Mouse (Mus musculus): Measurements from ENCODE around the gene Ubald2. TPM values are rescaled to one million over a fixed set of nuclear protein-coding genes. Genes with fewer than 3 reads are reported as not detected.
"Not testable (repeated sequence)": the region's sequence is repeated elsewhere in the genome, so short reads cannot be mapped to it uniquely, and the experiment has no call there.

Ubald2 gene
- 10 to 100 TPM; 30.9 to 42.6 TPM for total RNA-seq (2021)
- long read RNA-seq, experiment 1, transcript Ubald2-201 (3 exons, 1,482 nt) = major isoform, 43 of 73 reads
- long read RNA-seq, experiment 1, partial matches to known transcripts = 30 of 73 reads
- long read RNA-seq, experiment 1, other reads (novel, unspliced or antisense) = 0 of 73 reads
- long read RNA-seq, experiment 2, transcript Ubald2-201 (3 exons, 1,482 nt) = major isoform, 31 of 38 reads
- long read RNA-seq, experiment 2, partial matches to known transcripts = 0 of 38 reads
- long read RNA-seq, experiment 2, other reads (novel, unspliced or antisense) = 5 of 38 reads

DNA sequence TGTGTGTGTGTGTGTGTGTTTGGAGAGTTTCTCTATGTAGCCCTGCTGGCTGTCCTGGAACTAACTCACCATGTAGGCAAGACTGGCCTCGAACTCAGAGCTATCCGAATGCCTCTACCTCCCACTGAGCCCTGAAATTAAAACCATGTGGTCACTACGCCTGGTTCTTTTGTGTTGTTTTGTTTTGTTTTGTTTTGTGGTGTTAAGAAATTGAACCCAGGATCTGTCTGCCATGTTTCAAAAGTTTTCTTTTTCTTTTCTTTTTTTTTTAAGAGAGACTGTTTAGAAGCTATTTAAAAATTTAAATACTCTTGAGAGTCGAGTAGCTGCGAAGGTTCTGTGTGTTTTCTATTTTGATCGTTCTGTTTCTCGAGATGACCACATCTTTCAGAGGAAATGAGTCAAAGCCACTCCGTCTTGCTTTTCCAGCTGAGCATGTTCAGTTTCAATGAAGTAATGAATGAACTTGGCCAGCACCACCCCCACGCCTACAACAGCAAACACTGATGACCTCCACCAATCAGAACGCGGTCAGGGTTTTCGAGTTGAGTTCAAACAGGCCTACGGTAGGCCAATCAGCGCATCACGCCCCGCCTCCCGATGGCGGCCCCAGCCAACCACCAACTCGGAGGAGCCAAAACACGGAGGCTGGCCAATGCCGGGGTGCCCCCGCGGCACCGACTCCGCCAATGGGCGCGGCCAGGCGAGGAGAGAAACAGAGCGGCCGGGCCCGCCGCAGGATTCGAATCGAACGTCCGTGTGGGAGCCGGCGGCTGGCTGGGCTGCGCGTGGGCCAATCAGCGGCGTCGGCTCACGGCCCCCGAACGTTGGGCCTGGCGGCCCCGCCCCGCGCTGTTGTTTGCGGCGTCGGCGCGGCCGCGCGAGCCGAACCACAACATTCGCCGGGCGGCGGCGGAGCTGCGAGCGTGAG is at the start of gene Ubald2:
Ubald2 (plus strand) TSS at position 739 of the 931 bp plus-strand sequence.
- DNase-seq = peak; percentile 99 to 100

DNA sequence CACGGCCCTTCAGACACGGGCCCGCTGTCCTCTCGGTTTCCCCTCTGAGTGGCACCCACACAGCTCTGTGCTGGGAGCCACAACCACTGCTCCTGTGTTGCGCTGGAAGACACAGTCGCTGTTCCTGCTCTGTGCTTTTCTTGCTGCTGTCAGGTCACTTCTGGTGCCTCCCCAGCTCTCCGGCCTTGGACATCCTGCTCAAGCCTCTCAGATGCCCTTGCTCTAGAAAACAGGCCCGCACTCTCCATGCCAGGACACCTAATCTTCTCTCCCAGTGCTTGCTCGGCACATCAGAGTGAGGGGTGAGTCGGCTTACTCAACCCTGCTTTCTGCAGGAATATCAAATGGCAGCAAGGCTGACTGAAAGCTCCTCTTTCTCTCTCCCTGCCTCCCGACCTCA is 49.7 kb upstream of the Ubald2 start:
- DNase-seq = peak; percentile 61 to 66

DNA sequence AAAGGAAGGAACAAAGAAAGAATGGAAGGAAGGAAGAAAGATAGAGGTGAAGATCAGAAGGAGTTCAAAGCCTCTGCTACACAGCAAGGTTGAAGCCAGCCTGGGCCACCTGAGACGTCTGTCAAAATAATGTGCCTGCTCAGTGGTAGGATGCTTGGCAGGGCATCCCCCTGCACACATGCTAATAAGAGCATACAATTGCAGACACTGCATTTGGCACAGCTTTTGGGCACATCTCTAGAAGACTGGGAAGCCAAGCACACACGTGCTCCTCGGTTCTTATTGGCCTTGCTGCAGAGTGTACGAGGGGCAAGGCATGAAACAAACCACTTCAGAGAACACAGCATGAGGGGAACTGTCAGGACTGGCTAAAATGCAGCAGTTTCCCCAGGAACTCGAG is 47.9 kb upstream of the Ubald2 start:
- no peak for DNase-seq

DNA sequence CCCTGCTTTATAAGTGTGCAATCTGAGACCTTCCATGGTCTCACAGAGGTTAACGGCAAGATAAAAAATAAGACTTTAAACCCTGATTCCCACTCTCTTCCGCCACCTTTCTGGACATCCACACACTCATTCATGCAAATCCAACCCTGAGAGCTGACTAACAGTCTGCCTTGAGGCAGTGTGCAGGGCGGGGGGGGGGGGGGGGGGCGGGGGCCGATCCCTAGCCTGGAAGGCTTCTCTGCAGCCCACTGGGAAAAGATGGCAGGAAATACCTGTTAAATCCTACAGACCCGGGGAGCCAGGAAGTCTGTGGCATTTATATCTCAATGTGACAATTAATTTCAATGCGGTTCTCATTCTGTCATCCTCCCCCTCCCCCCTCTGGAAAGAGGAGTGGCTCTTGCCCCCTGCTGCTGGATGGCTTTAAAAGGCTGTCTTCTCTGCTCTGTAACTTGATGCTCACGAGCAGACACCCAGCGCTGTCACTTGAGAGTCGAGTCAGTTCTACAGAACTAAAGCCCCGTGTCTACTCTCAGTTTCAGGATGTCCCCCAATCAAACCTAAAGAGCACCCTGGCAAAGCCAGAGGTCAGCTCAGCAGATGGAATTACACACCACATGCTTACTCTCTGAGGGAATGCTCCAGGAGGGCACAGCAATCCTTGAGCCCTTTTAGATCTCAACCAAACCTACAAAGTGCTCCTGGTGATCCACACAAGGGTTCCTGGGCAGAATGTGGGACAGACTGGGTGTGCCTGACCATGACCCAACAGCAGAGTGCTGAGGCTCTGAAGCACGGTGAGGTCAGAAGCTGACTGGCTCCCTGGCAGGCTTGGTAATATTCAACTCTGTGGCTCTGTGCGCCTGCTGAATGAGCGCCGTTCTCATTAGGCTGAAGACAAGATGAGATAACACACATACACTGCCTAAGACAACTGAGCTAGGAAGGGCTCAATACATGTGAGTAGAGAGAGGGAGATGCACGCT is 46.5 kb upstream of the Ubald2 start:
- DNase-seq = peak; percentile 50 to 61

DNA sequence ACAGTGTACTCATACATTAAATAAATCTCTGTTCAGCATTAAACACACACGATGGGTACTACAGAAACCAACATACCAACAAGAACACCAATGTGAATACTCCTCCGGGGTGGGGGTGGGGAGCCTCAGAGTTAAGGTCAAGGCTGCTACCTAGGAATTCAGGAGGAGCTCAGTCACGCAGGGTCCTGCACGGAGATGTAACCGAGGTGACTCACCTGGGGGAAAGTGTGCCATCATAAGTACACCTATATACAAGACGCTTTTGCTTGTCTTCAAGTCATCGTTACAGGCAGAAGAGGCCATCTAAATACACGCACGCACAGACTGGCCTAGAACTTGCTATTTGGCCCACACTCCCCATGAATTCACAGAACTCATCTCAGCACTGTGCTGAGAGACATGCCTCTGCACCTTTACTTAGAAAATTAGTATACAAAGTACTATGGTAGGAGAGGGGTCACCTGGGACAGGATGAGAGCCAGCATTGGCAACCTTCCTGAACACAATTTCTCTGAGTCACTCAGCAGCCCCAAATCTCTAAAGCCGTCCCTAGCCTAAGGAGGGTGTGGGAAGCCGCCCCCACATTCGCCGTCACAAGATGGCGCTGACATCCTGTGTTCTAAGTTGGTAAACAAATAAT is 44.9 kb upstream of the Ubald2 start:
- DNase-seq = peak; percentile 29 to 47

DNA sequence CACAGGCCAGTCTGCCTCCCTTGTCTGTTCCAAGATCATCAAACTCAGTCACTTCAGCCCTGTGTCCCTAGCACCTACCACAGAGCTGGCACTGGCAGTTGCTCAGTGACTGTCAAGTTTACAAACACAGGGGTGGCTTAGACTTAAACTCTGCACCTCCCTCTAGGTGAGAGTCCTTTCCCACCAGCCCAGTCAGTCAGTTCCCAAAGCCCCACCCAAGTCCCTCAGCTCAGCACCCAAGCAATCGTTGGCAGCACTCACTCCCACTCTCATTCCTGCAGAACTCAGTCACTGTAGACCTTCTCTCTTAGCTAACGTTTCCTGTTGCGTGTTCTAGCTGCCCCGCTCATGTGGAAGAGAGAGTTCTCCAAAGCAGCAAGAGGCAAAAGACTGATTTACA is 39.1 kb upstream of the Ubald2 start:
- DNase-seq = no peak

DNA sequence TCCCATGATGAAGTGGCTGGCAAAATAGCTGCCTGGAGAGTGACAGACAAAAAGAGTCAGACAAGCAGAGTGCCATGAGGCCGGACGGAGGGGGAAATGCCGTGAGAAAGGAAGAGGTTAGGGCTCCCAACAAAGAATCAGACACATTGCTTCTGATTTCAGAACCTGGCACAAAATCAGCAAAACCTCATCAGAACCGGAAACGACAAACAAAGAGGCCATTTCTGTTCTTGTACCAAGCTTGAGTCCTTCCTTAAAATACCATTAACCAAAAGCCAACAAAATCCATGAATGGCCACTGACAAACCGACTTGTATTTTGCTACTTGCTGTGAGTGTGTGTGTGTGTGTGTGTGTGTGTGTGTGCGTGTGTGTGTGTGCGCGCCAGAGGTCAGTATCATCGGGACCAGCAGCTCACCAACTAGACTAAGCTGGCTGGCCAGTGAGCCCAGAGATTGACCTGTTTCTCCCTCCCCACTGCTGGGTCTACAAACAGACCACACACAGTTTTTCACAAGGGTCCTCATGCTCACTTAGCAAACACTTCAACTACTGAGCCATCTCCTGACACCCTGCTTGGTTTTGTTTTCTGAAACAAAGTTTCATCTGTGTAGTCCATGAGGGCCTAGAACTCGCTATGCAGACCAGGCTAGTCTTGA is 37.5 kb upstream of the Ubald2 start:
- DNase-seq = no peak

DNA sequence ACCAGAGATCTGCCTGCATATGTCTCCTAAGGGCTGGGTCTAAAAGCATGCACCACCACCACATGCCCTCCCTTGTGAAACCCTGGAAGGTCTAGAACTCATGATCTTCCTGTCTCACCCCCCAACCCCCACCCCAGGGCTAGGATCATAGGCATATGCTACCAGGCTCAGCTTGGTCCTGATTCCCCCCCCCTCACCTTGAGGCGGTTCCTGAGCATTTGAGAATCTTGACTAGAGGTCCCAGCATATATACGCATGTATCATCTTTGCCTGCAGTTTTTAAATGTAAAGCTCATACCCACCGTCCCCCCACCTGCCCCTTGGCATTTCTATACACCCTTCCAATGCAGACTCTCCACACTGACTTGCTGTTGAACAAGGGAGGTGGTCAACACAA is 37.0 kb upstream of the Ubald2 start:
- DNase-seq = no peak

DNA sequence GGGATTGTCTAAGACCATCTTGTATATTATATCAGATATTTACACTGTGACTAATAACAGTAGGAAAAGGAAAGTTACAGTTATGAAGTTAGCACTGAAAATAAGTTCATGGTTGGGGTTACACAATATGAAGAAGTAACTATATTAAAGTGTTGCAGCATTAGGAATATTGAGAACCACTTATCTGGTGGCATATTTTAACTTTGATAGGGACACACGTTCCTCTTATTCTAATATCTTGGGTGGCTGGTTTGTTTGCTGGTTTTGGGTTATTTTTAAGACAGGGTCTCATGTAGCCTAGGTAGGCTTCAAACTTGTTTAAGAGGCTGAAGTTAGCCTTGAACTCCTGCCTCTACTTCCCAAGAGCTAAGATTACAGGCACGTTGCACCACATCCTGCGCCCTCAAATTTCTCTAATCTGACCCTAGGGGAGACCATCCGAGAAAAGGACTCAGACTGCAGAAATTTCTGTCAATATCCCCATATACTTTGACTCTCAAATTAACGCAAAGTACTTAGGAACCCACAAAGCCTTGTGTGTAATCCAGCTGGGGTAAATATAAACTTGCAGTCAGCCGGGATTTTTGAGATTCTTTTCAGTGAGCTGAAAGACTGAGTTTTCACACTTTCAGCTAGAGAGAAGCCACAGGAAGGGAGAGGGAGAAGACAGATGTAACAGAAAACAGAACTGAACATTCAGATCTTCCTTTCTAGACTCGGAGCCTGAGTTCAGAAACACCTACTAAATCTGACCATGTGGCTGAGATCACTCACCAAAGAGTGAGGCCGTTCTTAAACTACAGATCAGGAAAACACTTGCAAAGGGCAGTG is 36.2 kb upstream of the Ubald2 start:
- DNase-seq = no peak

DNA sequence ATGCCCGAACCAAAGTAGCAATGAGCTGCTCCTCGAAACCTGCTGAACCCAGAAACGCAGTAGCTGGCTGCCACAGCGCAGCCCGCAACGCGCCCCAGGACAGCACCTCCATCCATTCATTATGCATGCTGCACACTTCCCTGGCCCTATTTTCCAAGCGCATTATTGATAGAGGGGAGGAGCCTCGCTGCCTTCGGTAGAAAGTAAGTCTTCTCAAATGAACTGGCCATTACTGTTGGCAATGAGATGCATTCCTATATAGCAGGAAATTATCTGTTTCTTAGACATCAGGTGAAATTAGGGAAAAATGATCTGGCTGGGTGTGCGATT is 35.6 kb upstream of the Ubald2 start:
- no peak for DNase-seq

DNA sequence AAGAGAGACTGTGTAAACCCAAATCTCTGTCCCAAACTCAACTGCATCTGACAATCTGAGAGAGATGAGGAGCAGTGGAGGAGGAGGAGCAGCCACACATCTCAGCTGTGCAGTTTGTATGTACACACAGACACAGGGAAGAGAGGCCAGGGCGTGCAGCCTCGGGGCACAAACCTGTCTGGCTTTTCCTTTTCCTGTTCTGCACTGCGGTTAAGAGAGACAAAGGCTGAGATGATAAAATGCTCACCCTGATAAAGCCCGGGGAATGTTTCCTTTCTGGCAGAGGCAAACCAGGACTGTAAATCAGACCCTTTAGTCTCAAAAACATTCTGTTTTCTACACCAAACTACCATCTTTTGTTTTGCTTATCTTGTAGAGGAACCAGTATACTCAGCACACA is 33.3 kb upstream of the Ubald2 start:
- peak in 1 of 2 experiments; percentile 29 for DNase-seq

DNA sequence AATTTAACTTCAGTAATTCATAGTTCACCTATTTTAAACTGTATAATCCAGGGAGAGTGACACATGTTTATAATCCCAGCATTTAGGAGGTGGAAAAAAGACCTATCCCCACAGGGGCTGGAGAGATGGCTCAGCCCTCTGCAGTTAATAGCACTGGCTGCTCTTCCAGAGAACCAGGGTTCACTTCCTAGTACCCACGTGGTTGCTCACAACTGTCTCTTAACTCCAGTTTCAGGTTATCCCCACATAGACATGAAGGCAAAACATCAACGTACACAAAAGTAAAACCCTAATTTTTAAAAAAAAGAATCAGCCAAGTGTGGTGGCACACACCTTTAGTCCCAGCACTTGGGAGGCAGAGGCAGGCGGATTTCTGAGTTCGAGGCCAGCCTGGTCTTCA is 28.3 kb upstream of the Ubald2 start:
- no peak for DNase-seq

DNA sequence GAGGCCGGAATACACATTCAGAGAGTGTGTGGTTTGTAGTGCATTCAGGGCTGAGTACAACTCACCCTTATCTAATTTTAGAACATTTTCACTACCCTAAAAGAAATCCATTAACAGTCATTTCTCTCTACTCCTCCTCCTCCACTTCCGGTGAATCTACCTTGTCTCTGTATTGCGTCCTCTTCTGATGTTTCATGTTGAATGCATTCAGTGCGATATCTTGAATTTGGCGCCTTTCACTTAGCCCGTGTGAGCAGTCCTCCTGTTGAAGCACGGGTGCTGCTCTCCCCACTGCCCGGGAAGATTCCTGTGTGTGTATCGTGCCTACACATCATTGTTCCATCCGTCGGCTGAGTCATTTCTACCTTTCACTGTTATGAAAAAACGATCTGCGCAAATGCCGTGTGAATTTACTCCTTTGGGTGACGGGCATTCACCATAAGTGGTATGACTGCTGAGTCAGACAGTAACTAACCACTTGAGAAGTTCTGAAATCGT is 27.6 kb upstream of the Ubald2 start:
- DNase-seq = no peak

DNA sequence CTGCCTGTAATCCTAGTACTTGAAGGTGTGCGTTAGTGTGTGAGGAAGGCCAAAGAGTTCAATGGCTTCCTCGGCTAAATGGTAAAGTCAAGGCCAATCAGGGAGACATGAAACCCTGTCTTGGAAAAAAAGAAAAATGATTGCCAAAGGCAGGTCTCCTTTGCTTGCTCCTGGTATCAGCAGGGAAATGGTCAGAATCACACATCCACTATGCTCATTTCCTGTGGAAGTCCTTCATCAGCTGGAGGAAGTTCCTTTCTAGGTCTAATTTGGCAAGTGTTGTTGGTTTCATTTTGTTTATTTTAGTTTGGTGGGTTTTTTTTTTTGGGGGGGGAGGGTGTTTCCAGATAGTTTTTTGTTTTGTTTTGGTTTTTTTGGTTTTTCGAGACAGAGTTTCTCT is 24.9 kb upstream of the Ubald2 start:
- no peak for DNase-seq

DNA sequence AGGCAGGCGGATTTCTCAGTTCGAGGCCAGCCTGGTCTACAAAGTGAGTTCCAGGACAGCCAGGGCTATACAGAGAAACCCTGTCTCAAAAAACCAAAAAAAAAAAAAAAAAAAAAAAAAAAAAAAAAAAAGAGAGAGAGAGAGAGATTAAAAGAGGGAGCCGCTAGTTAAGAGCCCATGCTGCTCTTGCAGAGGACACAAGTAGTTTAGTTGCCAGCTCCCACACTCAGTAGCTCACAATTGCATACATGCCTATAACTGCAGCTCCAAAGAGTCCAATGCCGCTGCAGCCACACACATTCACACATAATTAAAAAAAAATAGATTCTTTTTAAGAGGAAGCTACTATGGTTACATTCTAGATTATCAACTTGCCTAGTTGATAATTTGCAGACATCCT is 23.5 kb upstream of the Ubald2 start:
- not testable (repeated sequence) for DNase-seq

DNA sequence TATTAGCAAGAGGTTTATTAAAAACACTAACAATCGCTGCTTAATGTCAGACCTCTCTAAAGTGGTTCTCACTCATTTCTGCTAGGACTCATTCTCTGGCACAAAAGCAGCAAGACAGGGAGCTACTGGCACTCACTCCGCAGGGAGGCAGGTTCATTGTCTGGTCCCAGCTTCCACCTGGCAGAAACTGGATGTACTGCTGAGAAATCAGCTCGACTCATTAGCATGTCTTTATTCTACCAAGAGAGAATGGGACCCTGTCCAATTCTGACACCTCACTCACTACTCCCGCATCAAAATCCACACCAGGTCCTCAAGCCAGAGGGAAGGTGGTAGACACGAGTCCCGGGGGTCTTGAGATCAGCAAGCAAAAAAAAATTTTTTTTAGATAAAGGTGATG is 22.3 kb upstream of the Ubald2 start:
- no peak for DNase-seq

DNA sequence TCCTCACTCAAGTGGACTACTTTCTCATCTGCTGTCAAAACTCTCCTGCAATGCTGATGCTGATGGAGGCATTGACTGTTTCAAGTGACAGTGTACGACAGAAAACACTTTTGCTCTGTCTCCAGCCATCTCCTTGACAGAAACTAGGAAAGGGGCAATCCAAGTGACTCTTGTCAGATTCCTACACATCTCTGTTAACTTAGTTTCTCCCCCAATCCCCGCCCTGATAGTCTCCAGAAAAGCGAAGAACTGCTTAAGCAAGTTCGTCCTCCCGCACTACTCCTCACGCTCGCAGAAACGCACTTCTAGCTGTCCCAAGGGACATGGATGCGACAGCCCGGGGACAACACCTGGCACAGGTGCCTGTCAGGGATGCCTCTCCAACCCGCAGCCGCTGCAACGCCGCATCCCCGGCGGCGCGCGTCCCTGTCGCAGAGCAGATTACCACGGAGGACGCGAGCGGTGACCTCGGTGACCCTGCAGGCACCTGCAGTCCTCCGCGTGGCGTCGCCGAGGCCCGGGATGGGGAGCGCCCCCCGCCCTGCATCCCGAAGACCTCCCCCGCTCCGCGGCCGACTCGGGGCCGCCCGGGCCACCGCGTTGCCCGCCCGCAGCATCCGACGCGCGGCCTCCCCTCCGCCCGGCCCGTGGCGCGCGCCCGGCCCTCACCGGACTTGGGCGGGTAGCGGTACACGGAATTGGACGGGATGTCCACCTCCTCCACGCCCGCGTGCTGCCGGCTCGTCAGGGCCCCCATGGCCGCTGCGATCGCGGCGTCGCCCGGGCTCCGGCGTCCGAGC is 21.7 kb upstream of the Ubald2 start:
- DNase-seq = peak; percentile 35 to 36

DNA sequence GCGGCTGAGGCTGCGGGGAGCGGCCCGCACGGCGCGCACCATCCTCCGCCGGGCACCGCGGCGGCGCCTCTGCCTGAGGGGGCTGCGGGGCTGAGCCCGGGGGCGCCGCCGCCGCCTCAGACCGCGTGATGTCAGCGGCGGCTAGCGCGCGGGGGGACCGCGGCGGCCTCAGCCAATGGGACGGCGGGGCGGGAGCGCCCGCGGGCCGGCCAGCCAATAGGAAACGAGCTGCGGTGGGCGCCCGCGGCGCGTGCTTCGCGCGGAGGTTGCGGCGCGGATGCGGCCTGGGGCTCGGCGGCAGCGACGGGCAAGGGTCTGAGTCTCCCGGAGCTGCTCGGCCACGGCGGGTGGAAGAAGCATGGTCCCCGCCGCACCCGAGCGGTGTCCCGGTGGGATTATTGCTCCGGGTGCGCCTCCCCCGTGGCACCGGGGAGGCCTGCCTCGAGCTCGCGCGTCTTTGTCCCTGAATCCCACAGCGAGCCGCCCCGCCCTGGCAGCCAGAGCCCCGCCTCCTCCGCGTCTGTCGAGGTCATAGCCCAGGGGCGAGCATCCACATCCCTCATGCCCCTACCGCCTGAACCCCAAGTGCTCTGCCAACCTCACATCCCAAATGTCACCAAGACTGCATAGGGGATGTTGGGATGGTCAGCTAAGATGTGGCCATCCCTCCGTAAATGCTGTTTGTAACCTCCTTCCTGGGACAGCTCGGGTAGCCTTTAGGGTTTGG is 20.8 kb upstream of the Ubald2 start, which contains the start of gene Rnf157:
Rnf157 (minus strand) TSS at position 129 of the 727 bp plus-strand sequence.
- DNase-seq = peak; percentile 88 to 92

All from adrenal gland, postnatal 36 days (tissue).